8 mouse cellular contexts compared by ENCODE assay signal in the genomic region with DNA sequence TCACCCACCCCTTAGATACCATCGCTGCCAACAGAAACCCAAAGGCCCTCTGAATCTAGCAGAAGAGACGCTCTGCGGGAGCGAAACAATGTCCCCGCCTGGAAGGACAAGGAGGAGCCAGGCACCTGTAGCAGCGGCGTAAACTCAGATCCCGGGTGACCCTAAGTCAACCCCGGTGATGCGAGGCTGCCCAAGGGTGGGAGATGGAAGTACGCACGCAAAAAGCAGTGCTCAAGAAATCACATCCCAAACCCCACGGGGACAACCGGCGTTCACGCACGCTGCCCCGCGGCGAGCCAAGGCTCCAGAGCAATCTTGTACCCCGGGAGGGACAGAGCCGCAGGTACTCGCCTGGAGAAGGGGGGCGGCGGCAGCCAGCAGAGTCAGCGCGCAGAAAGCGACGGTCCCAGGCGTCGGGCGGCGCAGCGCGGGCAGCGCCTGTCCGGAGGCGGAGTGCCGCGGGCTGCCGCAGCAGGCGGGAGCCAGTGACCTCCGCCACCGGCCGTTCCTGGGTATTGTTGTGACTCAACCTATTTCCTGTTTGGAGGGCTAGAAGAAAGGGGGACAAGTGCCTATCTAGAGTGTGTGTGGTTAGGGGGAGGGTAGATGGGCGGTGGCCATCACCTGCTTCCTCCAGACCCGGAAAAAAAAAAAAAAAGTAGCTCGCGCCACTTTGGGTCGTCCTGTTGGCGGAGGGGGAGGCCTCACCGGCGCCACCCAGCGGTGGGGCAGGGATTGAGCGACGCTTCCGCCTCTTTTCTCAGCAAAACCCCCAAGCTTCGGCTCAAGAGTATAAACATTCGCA. TPM values are rescaled to one million over a fixed set of nuclear protein-coding genes. Genes with fewer than 3 reads are reported as not detected.
A peak's percentile ranks its signal among the peaks of the same experiment; 100 is the strongest.
DNase-seq lines count a peak whose midpoint lies in the region; ATAC-seq and TF ChIP-seq lines count a peak whose summit lies in the region.

A gene (minus strand): TSS at position 531 of the 805 bp plus-strand sequence.

- H3K27me3 ChIP-seq in embryonic facial prominence, embryonic 15.5 days: peaks cover 31% of the 10 kb centered on the region
- H3K27me3 ChIP-seq in heart, embryonic 13.5 days (replicated peaks): no peaks in the 10 kb centered on the region
- no peaks in the 10 kb centered on the region for H3K27me3 ChIP-seq in kidney, embryonic 16.5 days (ENCODE audit: insufficient read depth, low read length)
- H3K27me3 ChIP-seq in liver, embryonic 14.5 days (ENCODE audit: control insufficient read depth, insufficient read depth, low read length): peaks cover 29% of the 10 kb centered on the region
- H3K27me3 ChIP-seq in testis, adult 2 months (ENCODE audit: control insufficient read depth, insufficient read depth, low read length): no peaks in the 10 kb centered on the region

- peak; percentile 78 for TF ChIP-seq CTCF in liver, embryonic 14.5 days (IDR thresholded peaks at IDR 0.05; ENCODE audit: low read depth)
- TF ChIP-seq CTCF in testis, adult 2 months (IDR thresholded peaks at IDR 0.05; ENCODE audit: control insufficient read depth, insufficient read depth, insufficient replicate concordance, low read depth, low read length): peak; percentile 64

- peak within 1 kb of the TSS; percentile 33 for H3K9ac ChIP-seq in embryonic facial prominence, embryonic 15.5 days
- H3K9ac ChIP-seq in heart, embryonic 13.5 days: peak within 1 kb of the TSS; percentile 89
- H3K9ac ChIP-seq in kidney, embryonic 16.5 days (replicated peaks; ENCODE audit: low read length): peak within 1 kb of the TSS; percentile 75
- no peak within 1 kb of the TSS; the same call in 1 of the 2 replicates for H3K9ac ChIP-seq in liver, embryonic 14.5 days (replicated peaks)

- H3K4me2 ChIP-seq in embryonic facial prominence, embryonic 15.5 days (replicated peaks): peak within 1 kb of the TSS; percentile 91
- peak within 1 kb of the TSS; percentile 88 for H3K4me2 ChIP-seq in heart, embryonic 13.5 days
- peak within 1 kb of the TSS; percentile 68 for H3K4me2 ChIP-seq in kidney, embryonic 16.5 days (replicated peaks; ENCODE audit: low read depth, low read length)
- peak within 1 kb of the TSS; percentile 58 for H3K4me2 ChIP-seq in liver, embryonic 14.5 days (ENCODE audit: low read depth)

- H3K4me3 ChIP-seq in embryonic facial prominence, embryonic 15.5 days (replicated peaks): peak within 1 kb of the TSS; percentile 54
- H3K4me3 ChIP-seq in heart, embryonic 13.5 days: peak within 1 kb of the TSS; percentile 77
- H3K4me3 ChIP-seq in kidney, embryonic 16.5 days (ENCODE audit: low read length): peak within 1 kb of the TSS; percentile 70
- peak within 1 kb of the TSS; percentile 56 to 58 for H3K4me3 ChIP-seq in liver, embryonic 14.5 days (ENCODE audit: insufficient read depth in 1 of 2, low read depth in 2 of 2, low read length in 2 of 2)
- peak within 1 kb of the TSS; percentile 78 for H3K4me3 ChIP-seq in testis, adult 2 months (ENCODE audit: control insufficient read depth, low read depth, low read length)

- no peak for TF ChIP-seq EP300 in liver, embryonic 14.5 days (IDR thresholded peaks at IDR 0.05; ENCODE audit: low read depth)

- ATAC-seq in embryonic facial prominence, embryonic 15.5 days (ENCODE audit: insufficient number of reproducible peaks, low FRiP score, low TSS enrichment, low read depth): peak; percentile 60
- no peak for ATAC-seq in heart, embryonic 13.5 days (ENCODE audit: extremely low read depth, insufficient number of reproducible peaks, low FRiP score, low TSS enrichment)
- ATAC-seq in kidney, embryonic 16.5 days (ENCODE audit: low FRiP score, low TSS enrichment): peak; percentile 74
- peak; percentile 69 for ATAC-seq in liver, embryonic 14.5 days (ENCODE audit: insufficient read depth)

- no peak for TF ChIP-seq POLR2A in testis, adult 2 months (IDR thresholded peaks at IDR 0.05; ENCODE audit: control insufficient read depth, low read depth, low read length)

- no peaks in the 10 kb centered on the region for H3K36me3 ChIP-seq in embryonic facial prominence, embryonic 15.5 days
- no peaks in the 10 kb centered on the region for H3K36me3 ChIP-seq in heart, embryonic 13.5 days
- no peaks in the 10 kb centered on the region for H3K36me3 ChIP-seq in kidney, embryonic 16.5 days (ENCODE audit: insufficient read depth, low read length)
- no peaks in the 10 kb centered on the region for H3K36me3 ChIP-seq in liver, embryonic 14.5 days (replicated peaks; ENCODE audit: control insufficient read depth, insufficient read depth, low read depth)
- no peaks in the 10 kb centered on the region for H3K36me3 ChIP-seq in testis, adult 2 months (ENCODE audit: control insufficient read depth, insufficient read depth, low read length)

- peak within 1 kb of the TSS; percentile 75 for H3K27ac ChIP-seq in embryonic facial prominence, embryonic 15.5 days (replicated peaks)
- H3K27ac ChIP-seq in heart, embryonic 13.5 days (replicated peaks): peak within 1 kb of the TSS; percentile 91
- peak within 1 kb of the TSS; percentile 87 for H3K27ac ChIP-seq in kidney, embryonic 16.5 days (ENCODE audit: low read length)
- no peak within 1 kb of the TSS for H3K27ac ChIP-seq in liver, embryonic 14.5 days
- peak within 1 kb of the TSS; percentile 22; the same call in 1 of the 2 replicates for H3K27ac ChIP-seq in testis, adult 2 months (ENCODE audit: control insufficient read depth, insufficient read depth, low read depth, low read length)

- H3K4me1 ChIP-seq in embryonic facial prominence, embryonic 15.5 days: peaks cover 16% of the 10 kb centered on the region; the same call in 1 of the 2 replicates
- peaks cover 23% of the 10 kb centered on the region for H3K4me1 ChIP-seq in heart, embryonic 13.5 days
- peaks cover 21% of the 10 kb centered on the region for H3K4me1 ChIP-seq in kidney, embryonic 16.5 days (ENCODE audit: insufficient read depth, low read length)
- H3K4me1 ChIP-seq in liver, embryonic 14.5 days (replicated peaks; ENCODE audit: control insufficient read depth in 2 of 2, insufficient read depth in 2 of 2, low read length in 1 of 2): 0 out of 4 replicates have a peak, but pooled peaks cover 0 to 2% of the 10 kb centered on the region in 2 experiments
- H3K4me1 ChIP-seq in testis, adult 2 months (ENCODE audit: control insufficient read depth, insufficient read depth, low read length): peaks cover 8% of the 10 kb centered on the region

- no peaks in the 10 kb centered on the region for H3K9me3 ChIP-seq in embryonic facial prominence, embryonic 15.5 days (replicated peaks)
- H3K9me3 ChIP-seq in heart, embryonic 13.5 days: no peaks in the 10 kb centered on the region
- H3K9me3 ChIP-seq in kidney, embryonic 16.5 days (ENCODE audit: low read length): no peaks in the 10 kb centered on the region
- no peaks in the 10 kb centered on the region for H3K9me3 ChIP-seq in liver, embryonic 14.5 days (ENCODE audit: control insufficient read depth, low read length)

- WGBS in embryonic facial prominence, embryonic 15.5 days: under 1% methylated on average over 58 of the region's 59 CpGs
- under 1% methylated on average over 58 of the region's 59 CpGs for WGBS in heart, embryonic 13.5 days
- under 1% methylated on average over 59 of the region's 59 CpGs for WGBS in kidney, embryonic 16.5 days
- under 1% methylated on average over 59 of the region's 59 CpGs for WGBS in liver, embryonic 14.5 days (ENCODE audit: insufficient replicate concordance)

- DNase-seq in B cell, adult 2 months: peak; percentile 59 to 65
- peak; percentile 68 for DNase-seq in adrenal gland, postnatal 25 days
- peak; percentile 20 to 28 (median 23) for DNase-seq in liver, embryonic 14.5 days (ENCODE audit: low read depth in 3 of 3, low spot score in 3 of 3)
- peak; percentile 72 to 80 for DNase-seq in natural killer cell, adult 2 months (ENCODE audit: low spot score in 2 of 2)

RNA-seq across cellular contexts. Expression of the gene that starts here (rescaled TPM):
- 7.2 and 8.9 TPM in 2 replicates for total RNA-seq in adrenal gland, postnatal 25 days (2021)
- polyA plus RNA-seq in embryonic facial prominence, embryonic 15.5 days (2015; fragmentation: Nextera tagmentation; extraction: Ambion mirVana): 18.3 and 19.2 TPM in 2 replicates
- 21.6 and 22.7 TPM in 2 replicates for polyA plus RNA-seq in heart, embryonic 13.5 days (2015; fragmentation: Nextera tagmentation; extraction: Ambion mirVana)
- 31.0 and 33.2 TPM in 2 replicates for polyA plus RNA-seq in kidney, embryonic 16.5 days (2015; fragmentation: Nextera tagmentation; extraction: Ambion mirVana)
- 2.2 and 2.9 TPM in 2 replicates for polyA plus RNA-seq in liver, embryonic 14.5 days (2012; rRNA removed)
- 3.2 and 4.0 TPM in 2 replicates for polyA plus RNA-seq in liver, embryonic 14.5 days (2014; fragmentation: Nextera tagmentation; extraction: Ambion mirVana)
- 19.3 and 19.8 TPM in 2 replicates for polyA plus RNA-seq in testis, adult 2 months (2012; rRNA removed)

Comparison
In these comparisons a context has a peak if more than half of its experiments do, and no peak if none do; other contexts are left out.
1. DNase-seq: peak in every context shown above with its lines; median percentile 76 in natural killer cell, adult 2 months; 68 in adrenal gland, postnatal 25 days; 62 in B cell, adult 2 months; 23 in liver, embryonic 14.5 days.